Mouse (Mus musculus) gastrocnemius, postnatal 36 days (tissue): ENCODE measurements around the gene Prg3. TPM values are rescaled to one million over a fixed set of nuclear protein-coding genes. Genes with fewer than 3 reads are reported as not detected.

Source experiments
- DNase-seq, 2 experiments: peaks; one replicate each; pipeline ENCODE4 v3.0.0; 2022
- intact Hi-C: fragments of 180-260 bp; cut with DNase I; formaldehyde crosslinking; loops from one replicate; pipeline ENCODE4 v1.15.1; 2025
- total RNA-seq, 2 experiments: library from RNA; stranded (reverse); gene quantifications; 2 replicates each; pipeline ENCODE4 v1.2.3; 2021

Gene Prg3
- total RNA-seq, 2 experiments from 2014 or later, result not detected

DNA sequence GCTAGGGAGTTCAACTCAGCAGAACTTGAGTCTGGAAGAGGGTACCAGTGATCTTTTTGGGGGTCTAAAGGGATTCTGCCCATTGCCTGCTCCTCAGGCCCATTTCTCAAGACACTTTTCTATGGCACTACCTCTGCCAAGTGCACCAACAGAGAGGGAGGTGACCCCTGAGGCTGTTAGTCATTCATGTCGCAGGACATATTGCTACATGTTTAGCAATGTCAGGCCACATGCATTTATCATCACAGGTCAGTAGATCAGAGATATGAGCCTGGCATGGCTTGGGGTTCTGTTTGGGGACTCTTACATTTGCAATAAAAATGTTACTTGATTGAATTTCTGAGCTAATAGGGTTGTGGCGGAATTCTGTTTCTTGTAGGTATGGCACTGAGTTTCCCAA is 12.4 kb upstream of the Prg3 start:
- intact Hi-C loops, result no loop called here
- no peak for DNase-seq

DNA sequence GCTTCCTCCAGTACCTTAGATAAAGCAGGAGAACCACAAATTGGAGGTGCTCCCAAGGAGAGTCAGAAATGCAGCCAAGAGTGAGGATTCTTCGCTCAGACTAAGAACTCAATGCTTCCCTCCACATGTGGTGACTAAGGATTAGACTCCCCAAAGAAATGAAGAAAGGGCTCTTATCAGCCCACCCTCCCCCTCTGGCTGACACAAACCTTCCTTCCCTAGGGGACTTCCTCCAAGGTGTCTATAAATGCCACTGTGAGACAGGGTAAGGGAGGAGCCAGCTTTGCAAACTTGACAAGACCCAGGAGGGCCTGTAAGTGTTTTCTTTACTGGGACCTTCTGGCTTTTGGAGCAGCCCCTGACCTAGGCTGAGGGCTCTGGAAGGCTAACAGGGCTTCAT is 7.8 kb upstream of the Prg3 start, which contains the start of gene Prg2:
Prg2 (plus strand) TSS at position 274 of the 400 bp plus-strand sequence.
- intact Hi-C loops, result no loop called here
- DNase-seq, result no peak

DNA sequence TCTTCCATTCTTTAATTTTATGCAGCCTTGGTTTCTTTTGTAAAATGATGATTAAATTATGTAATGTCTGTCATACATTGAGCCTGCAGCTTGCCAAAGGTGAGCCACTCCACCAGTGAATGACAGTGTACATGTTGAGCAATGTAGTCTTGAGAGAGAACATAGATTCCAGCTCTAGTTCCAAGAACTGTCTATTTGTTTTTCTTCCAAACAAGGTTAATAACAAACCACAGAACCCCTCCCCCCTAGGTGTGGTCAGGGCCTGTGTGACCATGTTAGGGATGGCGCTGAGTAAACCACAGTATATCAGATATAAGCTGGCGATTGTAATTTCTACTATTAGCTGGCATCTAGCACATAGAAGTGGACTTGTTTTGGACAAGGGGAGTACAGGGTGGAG is 8.4 kb downstream of the Prg3 start:
- intact Hi-C loops, result no loop called here
- DNase-seq, result no peak

- intact Hi-C loops, result no loop called here
- no peak for DNase-seq
Observed at GRCm38 (mm10) chr2:84999486-85000181, 11.6 kb downstream of the Prg3 start.

DNA sequence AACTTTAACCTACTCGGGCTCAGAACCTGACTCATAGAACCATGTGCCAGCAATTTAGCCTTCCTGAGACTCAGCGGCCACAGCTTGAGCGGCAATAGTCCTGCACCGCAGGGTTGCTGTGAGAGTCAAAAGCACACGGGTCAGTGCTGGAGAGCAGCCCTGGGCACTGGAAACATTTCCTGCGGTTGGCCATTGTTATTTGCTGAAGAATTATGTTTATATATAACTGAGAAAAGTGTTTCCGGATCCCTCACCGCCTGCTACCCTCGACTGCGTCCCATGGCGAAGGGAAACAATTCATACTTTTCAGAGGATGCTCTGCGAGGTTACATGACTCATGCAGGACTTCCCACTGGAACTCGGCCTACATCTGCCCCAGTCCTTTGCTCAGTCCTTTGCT is 13.5 kb downstream of the Prg3 start:
- intact Hi-C loops, result no loop called here
- DNase-seq, result no peak

DNA sequence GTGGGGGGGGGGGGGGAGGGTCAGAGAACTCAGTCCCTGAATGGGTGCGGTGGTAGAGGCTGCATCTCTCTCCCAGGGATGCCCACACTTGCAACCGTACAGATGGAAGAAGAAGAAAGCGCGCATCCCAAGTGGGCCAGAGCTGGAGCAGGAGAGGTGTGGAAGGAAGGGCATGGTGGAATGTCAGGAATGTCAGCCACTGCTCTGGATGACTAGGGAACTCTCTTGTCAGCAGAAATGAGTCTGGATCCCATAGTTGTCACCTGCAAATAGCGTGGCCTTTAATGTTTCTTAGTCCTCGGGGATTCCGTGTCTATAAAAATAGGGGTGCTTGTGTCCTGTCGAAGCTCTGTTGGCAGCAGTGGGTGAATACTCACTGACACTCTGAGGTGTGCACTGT is 14.6 kb downstream of the Prg3 start:
- DNase-seq, result no peak
- intact Hi-C loops, result no loop called here

DNA sequence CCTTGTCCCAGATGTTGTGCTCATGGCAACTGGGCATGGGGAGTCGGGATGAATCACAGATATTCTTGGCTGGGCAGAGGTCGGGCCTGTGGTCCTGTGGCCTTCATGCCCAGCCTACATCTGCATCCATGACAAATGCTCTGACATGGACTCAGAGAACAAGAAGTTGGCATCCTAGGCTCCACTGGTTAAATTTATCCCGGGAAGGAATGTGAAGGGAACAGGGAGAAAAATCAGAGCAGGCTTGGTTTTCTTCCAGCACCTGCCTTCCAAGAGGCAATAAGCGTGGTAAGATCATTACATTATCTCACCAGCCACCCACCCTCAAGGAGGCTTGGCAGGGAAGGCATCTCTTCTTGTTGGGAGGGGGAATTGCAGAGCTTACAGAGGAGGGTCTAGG is 16.3 kb downstream of the Prg3 start:
- intact Hi-C loops, result no loop called here
- DNase-seq, result no peak

DNA sequence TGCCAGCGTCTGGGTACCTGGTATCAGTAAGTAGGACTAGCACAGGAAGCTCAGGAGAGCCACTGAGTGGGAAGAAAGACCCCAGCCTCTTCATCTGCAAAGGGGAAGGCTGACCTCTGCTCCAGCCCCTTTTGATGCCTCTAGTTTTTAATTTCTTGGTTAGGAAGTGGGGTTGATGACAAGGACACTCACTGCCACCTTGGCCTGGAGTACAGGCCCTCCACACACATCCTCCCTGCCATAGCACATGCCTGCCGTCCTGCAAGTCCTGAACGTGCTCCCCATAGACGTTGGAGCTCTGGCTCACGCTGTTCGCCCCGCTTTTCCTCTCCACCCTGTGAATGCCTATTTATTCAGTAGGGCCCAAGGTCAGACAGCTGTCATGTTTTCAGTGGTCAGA is 18.6 kb downstream of the Prg3 start:
- DNase-seq, result no peak
- intact Hi-C loops, result loop anchor here (2.0 kb wide), 1 partner anchor 50 kb away; no protein-coding TSS in a partner anchor

- no peak for DNase-seq
- intact Hi-C loops, result loop anchor here (2.0 kb wide), 1 partner anchor 51 kb away; no protein-coding TSS in a partner anchor
Observed at GRCm38 (mm10) chr2:85007729-85008128, 19.7 kb downstream of the Prg3 start.

- intact Hi-C loops, result no loop called here
Observed at GRCm38 (mm10) chr2:85009212-85009611, 21.2 kb downstream of the Prg3 start.

GRCm38 (mm10) chr2:85011906-85012604 is 24.0 kb downstream of the Prg3 start:
- no peak for DNase-seq
- intact Hi-C loops, result loop anchor here (10.0 kb wide), 1 partner anchor 177 kb away; the partner anchor contains the start of gene Slc43a1

More at GRCm38 (mm10) chr2:85009212-85009611, 21.2 kb downstream of the Prg3 start:
- DNase-seq, result no peak

GRCm38 (mm10) chr2:85012679-85013078 is 24.7 kb downstream of the Prg3 start:
- intact Hi-C loops, result loop anchor here (10.0 kb wide), 1 partner anchor 178 kb away; the partner anchor contains the start of gene Slc43a1
- DNase-seq, result no peak

DNA sequence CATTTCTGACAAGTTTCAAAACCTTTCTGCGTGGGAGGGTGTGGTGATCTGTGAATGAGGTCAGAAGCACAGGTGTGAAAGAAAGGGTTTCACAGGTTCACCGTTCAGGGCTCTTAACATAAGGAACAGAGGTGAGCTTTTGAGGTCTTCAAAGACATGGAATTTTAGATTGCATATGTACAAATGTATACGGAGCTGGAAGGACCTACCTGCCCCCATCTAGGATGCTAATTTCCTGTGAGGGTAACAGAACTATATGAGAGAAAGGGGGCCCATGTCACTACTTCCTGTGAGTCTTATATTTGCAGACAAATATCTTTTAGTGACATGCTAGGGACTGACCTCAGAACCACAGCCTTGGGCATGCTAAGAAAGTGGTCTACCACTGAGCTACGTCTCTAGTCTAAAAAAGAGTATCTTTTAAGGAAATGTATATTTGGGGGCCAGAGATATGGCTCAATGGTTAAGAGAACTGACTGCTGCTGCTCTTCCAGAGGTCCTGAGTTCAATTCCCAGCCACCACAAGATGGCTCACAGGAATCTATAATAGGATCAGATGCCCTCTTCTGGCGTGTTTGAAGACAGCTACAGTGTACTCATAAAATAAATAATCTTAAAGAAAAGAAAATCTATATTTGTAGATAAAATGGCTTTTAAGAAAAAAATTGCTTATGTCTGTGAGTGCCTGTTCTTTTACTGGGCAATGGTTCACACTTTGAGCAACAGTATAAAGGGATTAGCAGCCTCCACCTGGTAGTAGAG is 26.0 kb downstream of the Prg3 start:
- intact Hi-C loops, result loop anchor here (10.0 kb wide), 1 partner anchor 179 kb away; the partner anchor contains the start of gene Slc43a1
- no peak for DNase-seq

DNA sequence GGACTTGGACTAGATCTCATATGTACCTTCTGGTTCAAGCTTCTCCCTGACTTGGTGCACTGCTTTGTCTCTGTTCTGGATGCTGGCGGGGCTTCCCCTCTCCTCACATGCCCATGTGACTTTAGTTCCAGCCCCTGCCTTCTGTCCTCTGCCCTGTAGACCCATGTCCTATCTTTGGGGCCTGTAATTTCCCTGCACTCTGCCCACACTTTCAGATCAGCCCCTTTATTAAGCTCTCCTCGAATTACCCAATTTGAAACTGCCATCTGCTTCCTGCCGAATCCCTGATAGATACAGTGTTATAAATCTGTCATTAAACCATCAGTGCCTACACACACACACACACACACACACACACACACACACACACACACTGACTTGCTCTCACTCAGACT is 26.6 kb downstream of the Prg3 start:
- intact Hi-C loops, result loop anchor here (10.0 kb wide), 1 partner anchor 180 kb away; the partner anchor contains the start of gene Slc43a1
- no peak for DNase-seq

DNA sequence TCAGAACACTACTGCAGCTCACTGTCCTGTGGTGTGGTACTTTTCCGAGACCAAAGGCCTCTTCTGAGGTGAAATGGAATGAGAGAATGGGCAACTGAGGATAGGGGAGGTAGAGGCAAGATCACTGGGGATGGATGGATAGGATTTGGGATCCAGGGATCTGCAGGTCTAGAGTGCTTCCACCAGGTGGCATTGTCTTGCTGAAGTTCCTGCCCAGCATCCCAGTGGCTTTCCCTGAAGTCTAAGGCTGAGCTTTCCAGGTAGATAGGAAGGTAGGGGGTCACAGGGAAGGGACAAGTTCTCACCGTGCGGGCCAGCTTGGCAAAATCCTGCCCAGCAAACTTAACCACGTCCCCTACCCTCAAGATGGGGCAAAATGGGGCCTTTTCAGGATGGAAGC is 34.0 kb downstream of the Prg3 start:
- intact Hi-C loops, result loop anchor here (10.0 kb wide), 1 partner anchor 223 kb away; no protein-coding TSS in a partner anchor
- DNase-seq, result no peak

GRCm38 (mm10) chr2:85026178-85026577 is 38.2 kb downstream of the Prg3 start:
- intact Hi-C loops, result loop anchor here (10.0 kb wide), 1 partner anchor 219 kb away; no protein-coding TSS in a partner anchor
- DNase-seq, result no peak

DNA sequence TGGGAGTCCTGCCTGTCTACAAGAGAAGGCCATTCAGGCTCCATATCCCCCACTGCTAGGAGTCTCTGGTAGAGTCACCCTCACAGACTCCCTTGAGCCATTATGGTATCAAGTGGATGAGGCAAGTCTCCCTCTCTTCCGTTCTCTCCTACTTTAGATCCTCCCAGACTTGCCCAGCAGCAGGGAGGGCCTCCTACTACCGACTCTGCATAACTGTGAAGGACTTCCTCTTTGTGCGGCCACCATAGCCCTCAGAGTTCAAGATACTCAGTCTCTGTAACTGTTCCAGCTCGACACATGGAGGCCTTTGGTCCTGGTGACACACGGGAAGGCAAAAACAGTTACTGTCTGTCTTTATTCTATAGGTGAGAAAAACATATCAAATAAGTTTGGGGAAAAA is 39.3 kb downstream of the Prg3 start:
- intact Hi-C loops, result loop anchor here (10.0 kb wide), 1 partner anchor 218 kb away; no protein-coding TSS in a partner anchor
- DNase-seq, result no peak

- intact Hi-C loops, result loop anchor here (10.0 kb wide), 1 partner anchor 215 kb away; no protein-coding TSS in a partner anchor
- DNase-seq, result no peak
Observed at GRCm38 (mm10) chr2:85029897-85030296, 41.9 kb downstream of the Prg3 start.

DNA sequence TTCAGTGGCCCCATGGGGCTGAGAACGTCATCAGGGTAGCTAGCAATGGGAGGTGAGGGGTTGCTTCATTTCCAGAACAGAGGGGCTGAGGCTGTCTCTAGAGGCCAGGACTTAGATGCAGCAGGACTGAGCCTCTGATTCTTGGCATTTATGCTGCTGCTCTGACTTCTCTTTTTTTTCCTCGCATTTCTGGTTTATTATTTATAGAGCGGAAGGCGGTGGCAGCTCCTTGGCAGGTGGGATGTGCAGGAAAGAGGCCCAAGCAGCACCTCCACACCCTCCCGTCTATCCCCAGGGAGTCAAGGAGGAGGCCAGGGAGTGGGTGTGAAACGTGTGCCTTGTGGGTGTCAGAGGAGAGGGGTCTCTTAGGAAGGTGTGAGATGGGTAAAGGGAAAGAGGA is 43.0 kb downstream of the Prg3 start:
- DNase-seq, result no peak
- intact Hi-C loops, result no loop called here

GRCm38 (mm10) chr2:85033121-85033520 is 45.1 kb downstream of the Prg3 start:
- intact Hi-C loops, result no loop called here
- DNase-seq, result no peak

DNA sequence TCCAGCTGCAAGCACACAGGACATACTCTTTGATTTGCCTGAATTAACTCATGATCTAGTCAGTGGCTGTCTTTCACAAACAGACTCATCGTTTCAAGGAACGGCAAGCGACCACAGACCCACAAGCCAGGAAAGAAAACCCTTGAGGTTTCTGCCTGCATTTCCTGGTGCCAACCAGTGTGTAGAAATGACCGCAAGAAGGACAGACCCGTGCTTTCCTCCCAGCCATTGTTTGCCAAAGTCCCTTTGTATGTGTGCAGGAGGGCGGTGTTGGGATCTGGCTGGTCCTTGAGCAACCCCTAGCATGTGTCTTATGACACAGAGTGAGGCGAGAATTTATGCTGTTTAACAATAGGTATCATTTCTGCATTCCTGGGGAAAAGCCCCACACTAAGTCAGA is 46.2 kb downstream of the Prg3 start:
- intact Hi-C loops, result no loop called here

More for the DNA sequence above, 46.2 kb downstream of the Prg3 start:
- no peak for DNase-seq
